Mouse (Mus musculus) forebrain, embryonic 14.5 days (tissue): ENCODE measurements around the gene Sox6. TPM values are rescaled to one million over a fixed set of nuclear protein-coding genes. Genes with fewer than 3 reads are reported as not detected.
"Not testable (repeated sequence)": the region's sequence is repeated elsewhere in the genome, so short reads cannot be mapped to it uniquely, and the experiment has no call there.

Experiments used
- ATAC-seq: fragments of 200-750 bp; cut with Nextera tagmentation; 2 replicates; pipeline ENCODE4 v1.8.0; 2017; ENCODE audit warnings: mild to moderate bottlenecking, moderate library complexity
- DNase-seq: peaks from one replicate; pipeline ENCODE4 v3.0.0-alpha.2; 2015; ENCODE audit warnings: low spot score
- H3K27ac ChIP-seq: fragments of 300-500 bp; sonication (generic); 2 replicates; pipeline ENCODE4 v1.5.1; 2014; ENCODE audit warnings: low read depth, mild to moderate bottlenecking, control low read depth, low read length, moderate library complexity
- H3K27me3 ChIP-seq: fragments of 300-500 bp; sonication (generic); replicated peaks from 2 replicates; pipeline ENCODE4 v1.6.1; 2014; ENCODE audit warnings: low read length, control low read depth, mixed read lengths; ENCODE audit not compliant: control insufficient read depth, insufficient read depth
- H3K36me3 ChIP-seq: fragments of 300-500 bp; sonication (generic); 2 replicates; pipeline ENCODE4 v1.6.1; 2014; ENCODE audit warnings: low read length, control low read depth; ENCODE audit not compliant: control insufficient read depth, insufficient read depth
- H3K4me1 ChIP-seq: fragments of 300-500 bp; sonication (generic); 2 replicates; pipeline ENCODE4 v1.6.1; 2014; ENCODE audit warnings: antibody characterized with exemption, low read length, control low read depth; ENCODE audit not compliant: control insufficient read depth, insufficient read depth
- H3K4me2 ChIP-seq: fragments of 300-500 bp; sonication (generic); 2 replicates; pipeline ENCODE4 v1.6.1; 2014; ENCODE audit warnings: mild to moderate bottlenecking, control low read depth, low read length
- H3K4me3 ChIP-seq: fragments of 300-500 bp; sonication (generic); 2 replicates; pipeline ENCODE4 v1.5.1; 2014; ENCODE audit warnings: low read depth, low read length, control low read depth
- H3K9ac ChIP-seq: fragments of 300-500 bp; sonication (generic); 2 replicates; pipeline ENCODE4 v1.6.1; 2014; ENCODE audit warnings: mild to moderate bottlenecking, low read length, control low read depth, moderate library complexity
- H3K9me3 ChIP-seq: fragments of 300-500 bp; sonication (generic); replicated peaks from 2 replicates; pipeline ENCODE4 v1.6.1; 2016; ENCODE audit warnings: low read length, control low read depth, mixed read lengths; ENCODE audit not compliant: control insufficient read depth
- WGBS: fragments of 180-500 bp; shearing (Covaris S2); extraction: QIAGEN DNeasy Blood & Tissue Kit; methylation state at CpG from one replicate; pipeline ENCODE4 v1.1.7; 2014; 5-methylcytosine and 5-hydroxymethylcytosine counted together
- polyA plus RNA-seq: library from polyadenylated mRNA; unstranded; fragments of >200 nt; fragmentation: Nextera tagmentation; extraction: Ambion mirVana; gene quantifications from 2 replicates; pipeline ENCODE4 v1.2.1, GENCODE M21; 2014

Sox6 gene
- polyA plus RNA-seq, 1 experiment from 2014 or later, result 78.4 TPM

- no peak overlapping the region for H3K27ac ChIP-seq
- ATAC-seq, result no peak
Observed at GRCm38 (mm10) chr7:115625956-115626355, 412.6 kb downstream of the Sox6 start.

DNA sequence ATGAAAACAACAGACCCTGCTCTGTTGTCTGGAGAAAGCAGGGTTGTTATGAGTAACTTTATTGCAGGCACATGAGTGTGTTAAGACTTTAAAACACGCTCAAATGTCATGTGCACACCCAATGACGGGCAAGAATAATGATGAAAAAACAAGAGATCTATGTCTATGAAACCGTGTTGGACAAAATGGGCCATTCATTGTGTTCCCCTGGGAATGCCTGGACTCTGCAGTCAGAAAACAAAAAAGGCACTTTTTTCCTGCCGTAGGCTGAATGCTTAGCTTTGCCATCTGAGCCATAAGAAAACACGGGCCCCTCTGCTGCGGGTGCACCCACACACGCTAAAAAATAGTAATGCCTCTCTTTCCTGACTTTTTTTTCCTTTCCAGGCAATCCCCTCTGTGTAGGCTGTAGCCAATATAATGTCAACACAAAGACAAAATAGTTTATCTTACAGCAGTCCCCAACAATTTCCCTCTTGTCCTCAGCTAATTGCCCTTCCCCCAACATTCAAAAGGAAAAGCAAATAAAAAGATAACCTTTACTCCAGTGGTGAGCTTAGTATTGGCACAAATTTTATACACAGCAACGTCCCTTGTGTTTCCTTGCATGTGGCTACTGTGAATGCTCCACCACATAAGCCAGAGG lies 413.6 kb downstream of the Sox6 start:
- Histone ChIP-seq H3K27me3 (no peaks in the 10 kb centered on the region), H3K4me3 (no peak overlapping the region), H3K4me2 (peak overlapping the region; percentile 2; the same call in 1 of the 2 replicates), H3K4me1 (peaks cover 22% of the 10 kb centered on the region), H3K9ac (no peak overlapping the region), H3K27ac (no peak overlapping the region), H3K36me3 (no peaks in the 10 kb centered on the region), H3K9me3 (no peaks in the 10 kb centered on the region)
- ATAC-seq, result peak; percentile 15; the same call in 1 of the 2 replicates
- WGBS, result 5% methylated on average over 8 of the region's 8 CpGs
- DNase-seq, result peak; percentile 46

More at GRCm38 (mm10) chr7:115625956-115626355, 412.6 kb downstream of the Sox6 start:
- Histone ChIP-seq H3K9me3 (no peaks in the 10 kb centered on the region), H3K4me1 (peaks cover 22% of the 10 kb centered on the region), H3K36me3 (no peaks in the 10 kb centered on the region), H3K9ac (no peak overlapping the region), H3K4me3 (no peak overlapping the region), H3K4me2 (no peak overlapping the region), H3K27me3 (no peaks in the 10 kb centered on the region)
- 62% methylated on average over 4 of the region's 4 CpGs for WGBS
- no peak for DNase-seq

- H3K9me3 ChIP-seq, result no peaks in the 10 kb centered on the region
- H3K27ac ChIP-seq, result no peak overlapping the region
- no peaks in the 10 kb centered on the region for H3K36me3 ChIP-seq
- no peaks in the 10 kb centered on the region for H3K27me3 ChIP-seq
- WGBS, result 15% methylated on average over 5 of the region's 5 CpGs
- ATAC-seq (peak; percentile 15; the same call in 1 of the 2 replicates), DNase-seq (no peak)
- no peak overlapping the region for H3K9ac ChIP-seq
- peaks cover 22% of the 10 kb centered on the region for H3K4me1 ChIP-seq
- H3K4me3 ChIP-seq, result no peak overlapping the region
- H3K4me2 ChIP-seq, result 0 out of 2 replicates have a peak overlapping the region, but pooled peaks have one; percentile 2
Observed at GRCm38 (mm10) chr7:115624451-115624850, 414.1 kb downstream of the Sox6 start.

GRCm38 (mm10) chr7:115615697-115616237 lies 422.8 kb downstream of the Sox6 start:
- 0 out of 2 replicates have a peak overlapping the region, but pooled peaks have one; percentile 35 for H3K27ac ChIP-seq
- peak overlapping the region; percentile 41 for H3K4me2 ChIP-seq
- no peaks in the 10 kb centered on the region for H3K9me3 ChIP-seq
- 4% methylated on average over 10 of the region's 10 CpGs for WGBS
- H3K36me3 ChIP-seq, result no peaks in the 10 kb centered on the region
- DNase-seq (peak; percentile 79), ATAC-seq (peak; percentile 75)
- H3K4me3 ChIP-seq, result no peak overlapping the region
- H3K27me3 ChIP-seq, result no peaks in the 10 kb centered on the region
- peaks cover 16% of the 10 kb centered on the region for H3K4me1 ChIP-seq
- no peak overlapping the region for H3K9ac ChIP-seq

DNA sequence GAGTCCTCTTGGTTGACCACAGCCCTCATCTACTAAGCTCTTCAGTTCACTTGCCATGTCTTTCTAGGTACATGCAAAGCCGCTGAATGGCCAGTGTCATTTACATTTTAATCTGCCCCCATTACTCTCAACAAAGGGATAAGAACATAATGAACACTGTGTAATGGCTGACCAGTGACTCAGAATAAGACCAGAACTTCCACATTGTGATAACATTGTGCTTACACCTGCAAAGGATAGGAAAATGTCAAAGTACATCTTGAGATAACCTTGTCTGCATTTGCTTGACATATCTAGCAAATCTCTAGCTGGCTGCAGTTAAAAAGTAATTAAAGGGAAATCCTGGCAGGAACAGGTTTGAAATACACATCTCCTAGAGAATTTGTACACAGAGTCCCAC lies 431.1 kb downstream of the Sox6 start:
- H3K4me1 ChIP-seq, result peaks cover 7% of the 10 kb centered on the region
- DNase-seq (no peak), ATAC-seq (no peak)
- no peak overlapping the region for H3K27ac ChIP-seq
- H3K27me3 ChIP-seq, result no peaks in the 10 kb centered on the region
- no peak overlapping the region for H3K9ac ChIP-seq
- H3K4me3 ChIP-seq, result no peak overlapping the region
- 63% methylated on average over 1 of the region's 1 CpGs for WGBS
- no peaks in the 10 kb centered on the region for H3K9me3 ChIP-seq
- no peak overlapping the region for H3K4me2 ChIP-seq
- no peaks in the 10 kb centered on the region for H3K36me3 ChIP-seq

GRCm38 (mm10) chr7:115606125-115606524 lies 432.5 kb downstream of the Sox6 start:
- not testable (repeated sequence) for H3K4me3 ChIP-seq, H3K36me3 ChIP-seq, H3K4me2 ChIP-seq, H3K27me3 ChIP-seq, DNase-seq, H3K9me3 ChIP-seq, ATAC-seq, H3K9ac ChIP-seq, H3K27ac ChIP-seq, H3K4me1 ChIP-seq
- 71% methylated on average over 3 of the region's 3 CpGs for WGBS

- no peak overlapping the region for H3K4me3 ChIP-seq
- H3K4me2 ChIP-seq, result no peak overlapping the region
- no peaks in the 10 kb centered on the region for H3K9me3 ChIP-seq
- H3K27ac ChIP-seq, result no peak overlapping the region
- no peaks in the 10 kb centered on the region for H3K36me3 ChIP-seq
- peaks cover 7% of the 10 kb centered on the region for H3K4me1 ChIP-seq
- no peak overlapping the region for H3K9ac ChIP-seq
- WGBS, result 20% methylated on average over 7 of the region's 7 CpGs
- H3K27me3 ChIP-seq, result no peaks in the 10 kb centered on the region
- DNase-seq (peak; percentile 81), ATAC-seq (peak; percentile 89)
Observed at GRCm38 (mm10) chr7:115604883-115605282, 433.7 kb downstream of the Sox6 start.

- WGBS, result 59% methylated on average over 6 of the region's 6 CpGs
- ATAC-seq (no peak), DNase-seq (no peak)
- no peak overlapping the region for H3K9ac ChIP-seq
- H3K9me3 ChIP-seq, result no peaks in the 10 kb centered on the region
- no peak overlapping the region for H3K27ac ChIP-seq
- H3K4me1 ChIP-seq, result peaks cover 8% of the 10 kb centered on the region
- no peak overlapping the region for H3K4me2 ChIP-seq
- H3K36me3 ChIP-seq, result no peaks in the 10 kb centered on the region
- H3K4me3 ChIP-seq, result no peak overlapping the region
- no peaks in the 10 kb centered on the region for H3K27me3 ChIP-seq
Observed at GRCm38 (mm10) chr7:115597376-115597775, 441.2 kb downstream of the Sox6 start.

GRCm38 (mm10) chr7:115580461-115580860 lies 458.1 kb downstream of the Sox6 start:
- DNase-seq, result no peak
- WGBS, result 58% methylated on average over 7 of the region's 7 CpGs
- H3K27me3 ChIP-seq, result no peaks in the 10 kb centered on the region
- H3K4me3 ChIP-seq, result no peak overlapping the region
- ATAC-seq, result no peak
- 0 out of 2 replicates have a peak, but pooled peaks cover 4% of the 10 kb centered on the region for H3K4me1 ChIP-seq
- no peaks in the 10 kb centered on the region for H3K9me3 ChIP-seq
- no peak overlapping the region for H3K27ac ChIP-seq
- H3K9ac ChIP-seq, result no peak overlapping the region
- no peak overlapping the region for H3K4me2 ChIP-seq
- 0 out of 2 replicates have a peak, but pooled peaks cover 4% of the 10 kb centered on the region for H3K36me3 ChIP-seq
